Mouse (Mus musculus) layer of hippocampus, postnatal 10 days (tissue): ENCODE data around the gene Exoc2. TPM values are rescaled to one million over a fixed set of nuclear protein-coding genes. Genes with fewer than 3 reads are reported as not detected.

ENCODE experiments used
- DNase-seq, 2 experiments: peaks; one replicate each; pipeline ENCODE4 v3.0.0; 2021; ENCODE audit warnings: low spot score in 2 of 2
- total RNA-seq, 2 experiments: library from RNA; stranded (reverse); gene quantifications; 2 replicates each; pipeline ENCODE4 v1.2.3; 2021

The Exoc2 gene
- total RNA-seq, 2 experiments from 2014 or later = 46.3 to 46.4 TPM

GRCm38 (mm10) chr13:30782419-30782818, 191.5 kb downstream of the Exoc2 start:
- DNase-seq = no peak

- DNase-seq = no peak
Observed at GRCm38 (mm10) chr13:30781905-30782304, 192.0 kb downstream of the Exoc2 start.

GRCm38 (mm10) chr13:30777678-30778179, 196.2 kb downstream of the Exoc2 start:
- DNase-seq = no peak

GRCm38 (mm10) chr13:30776021-30776420, 197.9 kb downstream of the Exoc2 start:
- DNase-seq = no peak

- no peak for DNase-seq
Observed at GRCm38 (mm10) chr13:30767477-30768127, 206.3 kb downstream of the Exoc2 start.

GRCm38 (mm10) chr13:30766636-30767476, 207.0 kb downstream of the Exoc2 start:
- no peak for DNase-seq

GRCm38 (mm10) chr13:30765906-30766305, 208.0 kb downstream of the Exoc2 start:
- DNase-seq = no peak

GRCm38 (mm10) chr13:30764014-30764740, 209.7 kb downstream of the Exoc2 start:
- no peak for DNase-seq

Other genes starting within 250 kb of the Exoc2 start
- gene Irf4, start 224.9 kb downstream of the Exoc2 start, total RNA-seq = under 1 TPM; 0.07 to 0.11 TPM
- 1 to 10 TPM in 1 of 2 experiments, under 1 TPM in 1; 0.47 to 1.0 TPM for gene Hus1b, start 26.3 kb downstream of the Exoc2 start, total RNA-seq
- gene Gm5447, start 111 bp upstream of the Exoc2 start, total RNA-seq = not detected